Mouse (Mus musculus) heart, embryonic 14.5 days (tissue): ENCODE measurements around the gene Polr3h. TPM values are rescaled to one million over a fixed set of nuclear protein-coding genes. Genes with fewer than 3 reads are reported as not detected.
"Not testable (repeated sequence)": the region's sequence is repeated elsewhere in the genome, so short reads cannot be mapped to it uniquely, and the experiment has no call there.

Source experiments
- ATAC-seq: fragments of 200-750 bp; cut with Nextera tagmentation; 2 replicates; pipeline ENCODE4 v1.8.0; 2017; ENCODE audit warnings: low read depth, moderate TSS enrichment; ENCODE audit not compliant: insufficient number of reproducible peaks, insufficient read depth, low FRiP score
- H3K27ac ChIP-seq, 2 experiments: fragments of 200-500 bp in 1 of 2; fragments of 300-500 bp in 1 of 2; sonication (generic) in 1 of 2; replicated peaks in 1 of 2; 2 replicates each; pipeline ENCODE4 v1.5.1; 2012 to 2014; ENCODE audit warnings: low read depth in 2 of 2, low read length in 2 of 2, control low read depth in 1 of 2, mild to moderate bottlenecking in 1 of 2, mixed read lengths in 1 of 2; ENCODE audit not compliant: control insufficient read depth in 1 of 2, insufficient read depth in 1 of 2
- H3K27me3 ChIP-seq: fragments of 300-500 bp; sonication (generic); 2 replicates; pipeline ENCODE4 v1.6.1; 2014; ENCODE audit warnings: mild to moderate bottlenecking, low read length, control low read depth; ENCODE audit not compliant: control insufficient read depth, insufficient read depth
- H3K36me3 ChIP-seq: fragments of 300-500 bp; sonication (generic); 2 replicates; pipeline ENCODE4 v1.6.1; 2014; ENCODE audit warnings: mild to moderate bottlenecking, control low read depth, low read length, mixed read lengths; ENCODE audit not compliant: control insufficient read depth, insufficient read depth
- H3K4me1 ChIP-seq, 2 experiments: fragments of 200-500 bp in 1 of 2; fragments of 300-500 bp in 1 of 2; sonication (generic) in 1 of 2; 2 replicates each; pipeline ENCODE4 v1.6.1; 2012 to 2014; ENCODE audit warnings: low read length in 2 of 2, control low read depth in 1 of 2, mixed read lengths in 1 of 2; ENCODE audit not compliant: control insufficient read depth in 2 of 2, insufficient read depth in 2 of 2
- H3K4me2 ChIP-seq: fragments of 300-500 bp; sonication (generic); 2 replicates; pipeline ENCODE4 v1.6.1; 2014; ENCODE audit warnings: mild to moderate bottlenecking, low read length
- H3K4me3 ChIP-seq, 2 experiments: fragments of 200-500 bp in 1 of 2; fragments of 300-500 bp in 1 of 2; sonication (generic) in 1 of 2; 2 replicates each; pipeline ENCODE4 v1.5.1; 2012 to 2014; ENCODE audit warnings: low read length in 2 of 2, mild to moderate bottlenecking in 2 of 2, control low read depth in 1 of 2, low read depth in 1 of 2, moderate library complexity in 1 of 2; ENCODE audit not compliant: control insufficient read depth in 1 of 2, insufficient read depth in 1 of 2
- H3K9ac ChIP-seq: fragments of 300-500 bp; sonication (generic); 2 replicates; pipeline ENCODE4 v1.6.1; 2014; ENCODE audit warnings: mild to moderate bottlenecking, low read length
- H3K9me3 ChIP-seq: fragments of 300-500 bp; sonication (generic); 2 replicates; pipeline ENCODE4 v1.6.1; 2016; ENCODE audit warnings: low read length, control low read depth; ENCODE audit not compliant: control insufficient read depth
- WGBS: fragments of 180-500 bp; shearing (Covaris S2); extraction: QIAGEN DNeasy Blood & Tissue Kit; methylation state at CpG from one replicate; pipeline ENCODE4 v1.1.7; 2014; 5-methylcytosine and 5-hydroxymethylcytosine counted together
- polyA plus RNA-seq: library from polyadenylated mRNA; unstranded; fragments of >200 nt; fragmentation: Nextera tagmentation; extraction: Ambion mirVana; gene quantifications from 2 replicates; pipeline ENCODE4 v1.2.1, GENCODE M21; 2014

Polr3h gene
- polyA plus RNA-seq, 1 experiment from 2014 or later = 156 TPM

DNA sequence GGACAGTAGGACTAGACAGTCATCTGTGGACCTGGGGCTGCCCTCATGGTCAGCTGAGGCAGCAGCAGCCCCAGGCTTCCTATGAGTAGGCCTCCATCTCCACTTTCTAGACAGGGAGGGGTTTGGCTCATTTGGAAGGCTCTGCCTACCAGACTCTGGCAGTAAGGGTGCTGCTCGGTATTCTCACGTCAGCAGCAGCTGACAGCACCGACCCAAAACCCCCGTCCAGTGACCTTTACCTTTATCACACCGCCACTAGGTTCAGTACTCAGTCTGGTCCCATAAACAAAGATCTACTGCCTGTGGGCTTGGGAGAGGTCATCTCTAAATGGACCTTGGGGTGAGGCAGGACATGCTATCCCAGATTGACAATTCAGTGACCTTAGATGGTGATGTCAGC is 10.4 kb downstream of the Polr3h start:
- 66% methylated on average over 5 of the region's 5 CpGs for WGBS
- no peak overlapping the region for H3K4me2 ChIP-seq
- H3K36me3 ChIP-seq = peaks cover 66% of the 10 kb centered on the region
- no peak overlapping the region for H3K27ac ChIP-seq
- H3K9me3 ChIP-seq = no peaks in the 10 kb centered on the region
- H3K27me3 ChIP-seq = no peaks in the 10 kb centered on the region
- ATAC-seq = no peak
- H3K9ac ChIP-seq = no peak overlapping the region
- H3K4me1 ChIP-seq = no peaks in the 10 kb centered on the region
- H3K4me3 ChIP-seq = no peak overlapping the region

DNA sequence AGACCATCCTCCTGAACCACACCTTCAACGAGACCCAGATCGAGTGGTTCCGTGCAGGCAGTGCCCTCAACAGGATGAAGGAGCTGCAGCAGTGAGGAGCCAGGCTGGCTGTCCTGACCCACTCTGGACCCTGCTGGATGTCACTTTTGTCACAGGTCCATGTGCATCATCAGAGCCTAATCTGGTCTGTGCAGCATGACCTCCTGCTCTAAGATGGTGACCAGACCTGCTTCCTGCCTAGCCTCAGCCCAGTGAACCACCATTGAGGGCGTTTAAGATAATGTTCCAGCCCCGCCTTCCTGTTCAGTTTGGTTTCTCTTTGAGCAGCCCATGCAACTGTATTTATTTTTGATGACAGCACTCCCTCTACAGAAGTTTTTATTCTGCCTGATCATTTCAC is 11.4 kb downstream of the Polr3h start:
- Histone ChIP-seq H3K4me3 (no peak overlapping the region), H3K4me1 (no peaks in the 10 kb centered on the region), H3K36me3 (peaks cover 76% of the 10 kb centered on the region), H3K27me3 (no peaks in the 10 kb centered on the region), H3K27ac (no peak overlapping the region), H3K4me2 (no peak overlapping the region), H3K9me3 (no peaks in the 10 kb centered on the region), H3K9ac (no peak overlapping the region)
- ATAC-seq = no peak
- WGBS = 78% methylated on average over 5 of the region's 5 CpGs

DNA sequence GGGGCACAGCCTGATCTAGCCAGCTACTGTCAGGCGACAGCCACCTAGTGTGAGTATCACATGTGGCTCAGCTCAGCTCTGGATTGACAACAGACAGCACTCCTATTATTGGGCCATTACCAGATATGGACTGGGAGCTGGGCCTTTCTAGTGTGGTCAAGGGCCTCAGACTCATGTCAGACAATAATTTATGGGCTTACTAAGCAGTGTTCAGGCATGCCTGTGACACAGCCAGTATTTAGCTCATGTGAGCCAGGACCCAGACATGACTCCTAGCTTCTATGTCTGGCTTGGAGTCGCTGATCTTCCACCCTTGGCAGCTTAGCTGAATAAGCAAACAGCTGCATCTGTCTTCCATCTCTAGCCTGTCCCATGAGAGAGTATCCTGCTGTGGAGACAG is 13.5 kb downstream of the Polr3h start:
- Histone ChIP-seq H3K4me2 (no peak overlapping the region), H3K4me3 (no peak overlapping the region), H3K36me3 (peaks cover 95% of the 10 kb centered on the region), H3K9ac (no peak overlapping the region), H3K27me3 (no peaks in the 10 kb centered on the region), H3K9me3 (no peaks in the 10 kb centered on the region), H3K4me1 (no peaks in the 10 kb centered on the region), H3K27ac (no peak overlapping the region)
- 49% methylated on average over 2 of the region's 2 CpGs for WGBS
- no peak for ATAC-seq

DNA sequence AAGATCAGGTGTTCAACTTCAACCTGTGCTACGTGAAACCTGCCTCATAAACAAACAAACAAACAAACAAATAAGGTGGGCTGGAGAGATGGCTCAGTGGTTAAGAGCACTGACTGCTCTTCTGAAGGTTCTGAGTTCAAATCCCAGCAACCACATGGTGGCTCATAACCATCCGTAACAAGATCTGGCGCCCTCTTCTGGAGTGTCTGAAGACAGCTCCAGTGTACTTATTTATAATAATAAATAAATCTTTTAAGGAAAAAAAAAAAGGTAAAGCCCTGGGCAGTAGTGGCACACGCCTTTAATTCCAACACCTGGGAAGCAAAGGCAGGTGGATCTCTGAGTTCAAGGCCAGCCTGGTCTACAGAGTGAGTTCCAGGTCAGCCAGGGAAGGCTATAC is 17.3 kb downstream of the Polr3h start:
- H3K4me2 ChIP-seq, H3K27me3 ChIP-seq, H3K9me3 ChIP-seq, H3K27ac ChIP-seq, H3K9ac ChIP-seq, ATAC-seq, H3K4me3 ChIP-seq, H3K4me1 ChIP-seq: not testable (repeated sequence)
- 89% methylated on average over 4 of the region's 4 CpGs for WGBS
- peaks cover 98% of the 10 kb centered on the region for H3K36me3 ChIP-seq

DNA sequence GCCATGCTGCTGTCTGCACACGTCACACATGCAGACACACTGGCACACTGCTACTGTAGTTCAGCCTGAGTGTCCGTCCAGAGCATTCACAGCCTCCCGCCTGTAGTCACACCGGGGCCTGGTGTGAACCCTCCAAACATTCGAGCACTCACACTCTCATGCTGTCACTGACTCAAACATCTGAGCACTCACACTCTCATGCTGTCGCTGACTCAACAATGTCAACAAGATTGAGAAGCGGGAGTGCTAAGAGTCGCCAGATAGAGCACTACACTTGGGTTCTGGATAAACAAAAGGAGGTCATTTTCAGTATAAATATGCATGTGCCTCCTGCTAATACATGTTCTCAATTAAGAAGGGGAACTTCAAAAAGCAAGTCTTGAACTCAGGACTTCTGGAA is 18.1 kb downstream of the Polr3h start:
- peaks cover 98% of the 10 kb centered on the region for H3K36me3 ChIP-seq
- no peaks in the 10 kb centered on the region for H3K9me3 ChIP-seq
- H3K27me3 ChIP-seq = no peaks in the 10 kb centered on the region
- no peak overlapping the region for H3K4me3 ChIP-seq
- H3K4me2 ChIP-seq = no peak overlapping the region
- ATAC-seq = no peak
- WGBS = 87% methylated on average over 8 of the region's 8 CpGs
- no peak overlapping the region for H3K27ac ChIP-seq
- H3K9ac ChIP-seq = no peak overlapping the region
- H3K4me1 ChIP-seq = no peaks in the 10 kb centered on the region

DNA sequence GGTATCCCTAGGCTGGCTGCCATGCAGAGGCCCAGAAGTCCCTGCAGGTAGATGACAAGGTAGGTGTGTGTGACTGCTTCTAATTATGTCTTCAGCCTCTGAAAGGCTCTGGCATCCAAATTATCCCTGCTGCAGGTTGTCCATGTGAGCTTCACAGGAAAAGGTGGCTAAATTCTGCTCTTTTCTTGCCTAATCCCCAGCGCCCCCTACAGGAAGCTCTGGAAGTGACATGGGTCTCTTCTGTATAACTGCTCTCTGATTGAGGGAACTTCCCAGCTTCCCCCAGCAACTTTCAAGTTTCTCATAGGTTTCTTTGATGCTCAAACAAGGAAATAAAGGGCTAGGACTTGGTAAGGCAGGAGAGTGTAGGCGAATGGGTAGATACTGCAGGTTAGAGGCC is 21.1 kb downstream of the Polr3h start:
- WGBS = 35% methylated on average over 2 of the region's 2 CpGs
- H3K36me3 ChIP-seq = peaks cover 98% of the 10 kb centered on the region
- ATAC-seq = no peak
- H3K27ac ChIP-seq = no peak overlapping the region
- no peak overlapping the region for H3K9ac ChIP-seq
- no peaks in the 10 kb centered on the region for H3K4me1 ChIP-seq
- no peaks in the 10 kb centered on the region for H3K9me3 ChIP-seq
- no peaks in the 10 kb centered on the region for H3K27me3 ChIP-seq
- H3K4me2 ChIP-seq = no peak overlapping the region
- no peak overlapping the region for H3K4me3 ChIP-seq

DNA sequence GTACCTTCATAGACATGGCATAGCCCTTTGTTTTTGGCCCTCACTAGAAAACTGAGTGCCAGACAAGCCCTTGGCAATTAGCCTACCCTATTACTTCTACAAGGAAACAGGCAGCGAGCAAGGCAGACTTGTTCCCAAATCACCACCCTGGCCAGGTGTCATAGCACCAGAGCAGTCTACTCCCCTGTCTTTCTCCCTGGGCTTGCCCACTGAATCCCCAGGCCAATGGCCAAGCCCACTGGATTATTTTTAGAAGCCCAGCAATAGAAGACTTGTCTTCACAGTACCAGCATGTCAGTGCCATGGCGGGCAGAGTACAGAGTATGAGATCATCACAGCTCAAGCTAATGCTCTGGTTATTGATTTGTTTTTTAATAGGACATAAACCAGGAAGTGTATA is 27.3 kb downstream of the Polr3h start:
- peak overlapping the region; percentile 29 to 42; a peak in 3 of 4 replicates for H3K27ac ChIP-seq
- no peak overlapping the region for H3K4me2 ChIP-seq
- no peak overlapping the region for H3K9ac ChIP-seq
- no peaks in the 10 kb centered on the region for H3K9me3 ChIP-seq
- H3K27me3 ChIP-seq = no peaks in the 10 kb centered on the region
- H3K36me3 ChIP-seq = peaks cover 98% of the 10 kb centered on the region
- peaks cover 4 to 11% of the 10 kb centered on the region in 2 experiments; a peak in 3 of 4 replicates for H3K4me1 ChIP-seq
- no peak for ATAC-seq
- H3K4me3 ChIP-seq = no peak overlapping the region
- 39% methylated on average over 2 of the region's 2 CpGs for WGBS

DNA sequence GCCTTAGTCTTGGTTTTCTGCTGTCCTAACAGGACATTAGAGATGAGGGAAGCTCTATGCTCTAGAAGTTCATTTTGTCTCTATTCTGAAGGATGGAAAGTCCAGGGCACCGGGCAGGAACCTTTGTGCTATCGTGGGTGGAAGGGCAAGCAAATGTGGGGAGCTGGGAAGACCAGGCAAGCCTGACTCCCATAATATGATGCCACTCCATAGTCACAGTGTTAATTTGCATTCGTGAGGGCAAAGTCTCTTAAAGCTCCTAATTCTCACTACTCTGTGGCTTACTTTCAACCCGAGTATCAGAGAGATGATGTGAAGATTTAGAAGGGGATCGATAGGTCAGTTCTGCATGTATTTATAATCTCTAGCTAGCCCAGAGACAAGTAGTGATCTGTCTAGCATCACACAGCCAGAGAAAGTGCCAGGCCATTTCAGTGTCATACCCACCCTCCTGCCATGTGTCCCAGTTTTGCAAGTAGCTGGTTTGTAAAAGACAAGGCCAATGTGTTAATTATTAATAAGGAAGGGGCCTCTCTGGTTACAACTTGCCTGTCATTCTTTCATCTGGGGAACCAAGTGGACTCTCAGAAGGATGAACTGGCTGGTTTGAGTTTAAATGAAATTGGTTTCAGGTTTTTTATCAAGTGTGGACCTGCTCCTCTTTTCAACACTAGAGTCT is 28.3 kb downstream of the Polr3h start:
- Histone ChIP-seq H3K36me3 (peaks cover 98% of the 10 kb centered on the region), H3K4me1 (peaks cover 4 to 11% of the 10 kb centered on the region in 2 experiments; a peak in 3 of 4 replicates), H3K27ac (0 out of 4 replicates have a peak overlapping the region, but pooled peaks of 1 of the 2 experiments have one; percentile 42), H3K4me2 (no peak overlapping the region), H3K9me3 (no peaks in the 10 kb centered on the region), H3K27me3 (no peaks in the 10 kb centered on the region), H3K9ac (no peak overlapping the region), H3K4me3 (no peak overlapping the region)
- WGBS = 92% methylated on average over 5 of the region's 5 CpGs
- ATAC-seq = no peak
